ENCODE assay signal across 24 mouse cellular contexts in genomic region chr16:13866076-13866475, GRCm38 (mm10). TPM values are rescaled to one million over a fixed set of nuclear protein-coding genes. Genes with fewer than 3 reads are reported as not detected.
DNase-seq lines count a peak whose midpoint lies in the region; ATAC-seq and TF ChIP-seq lines count a peak whose summit lies in the region.
"Had no signal": no experiment of that assay in that cellular context is flagged by ENCODE, and none has a peak within 500 bp of the region (broad histone marks: within the 10 kb centered on the region; RNA-seq: fewer than 3 reads in every experiment).

No protein-coding gene starts in this region.

- TF ChIP-seq RAD21 in MEL (IDR thresholded peaks at IDR 0.05; ENCODE audit: low read depth, low read length): no peak

- no peak overlapping the region for H3K4me3 ChIP-seq in kidney, embryonic 16.5 days (ENCODE audit: low read length)
- H3K4me3 ChIP-seq in MEL (ENCODE audit: control insufficient read depth in 1 of 2, insufficient read depth in 1 of 2, low read depth in 2 of 2, low read length in 2 of 2) (no peak overlapping the region), macrophage (ENCODE audit: inconsistent target) (no peak overlapping the region)
- H3K4me3 ChIP-seq: embryonic facial prominence, embryonic 15.5 days; forebrain, embryonic 10.5 days; heart, adult 2 months; heart, embryonic 15.5 days; liver, embryonic 13.5 days; lung, embryonic 15.5 days; midbrain, embryonic 13.5 days; neural tube, embryonic 13.5 days had no signal

- 0 out of 2 replicates have a peak, but pooled peaks cover 5% of the 10 kb centered on the region for H3K4me1 ChIP-seq in kidney, embryonic 16.5 days (ENCODE audit: insufficient read depth, low read length)
- H3K4me1 ChIP-seq in MEL (ENCODE audit: control insufficient read depth in 1 of 2, insufficient read depth in 2 of 2, low read length in 2 of 2): peaks cover 2 to 3% of the 10 kb centered on the region in 2 experiments; a peak in 1 of 4 replicates
- H3K4me1 ChIP-seq: embryonic facial prominence, embryonic 15.5 days; lung, embryonic 15.5 days; midbrain, embryonic 13.5 days had no signal

- no peak overlapping the region for H3K9ac ChIP-seq in kidney, embryonic 16.5 days (replicated peaks; ENCODE audit: low read length)
- no peak overlapping the region for H3K9ac ChIP-seq in MEL (ENCODE audit: control insufficient read depth, low read depth, low read length, poor library complexity, severe bottlenecking)
- H3K9ac ChIP-seq: embryonic facial prominence, embryonic 15.5 days; forebrain, postnatal 0 days; heart, embryonic 15.5 days; liver, embryonic 13.5 days; lung, embryonic 15.5 days; midbrain, embryonic 13.5 days; neural tube, embryonic 13.5 days had no signal

- WGBS in kidney, embryonic 16.5 days: 42% methylated on average over 4 of the region's 4 CpGs
- 47% methylated on average over 4 of the region's 4 CpGs for WGBS in macrophage (ENCODE audit: missing documents)

- H3K27me3 ChIP-seq in kidney, embryonic 16.5 days (ENCODE audit: insufficient read depth, low read length): no peaks in the 10 kb centered on the region
- no peaks in the 10 kb centered on the region for H3K27me3 ChIP-seq in MEL (ENCODE audit: control insufficient read depth in 1 of 2, insufficient read depth in 2 of 2, low read length in 2 of 2)
- H3K27me3 ChIP-seq: embryonic facial prominence, embryonic 15.5 days; heart, embryonic 15.5 days; liver, embryonic 13.5 days; lung, embryonic 15.5 days; midbrain, embryonic 13.5 days; neural tube, embryonic 13.5 days had no signal

- no peak for TF ChIP-seq CTCF in MEL (IDR thresholded peaks at IDR 0.05 in 2 of 3, conservative IDR thresholded peaks at IDR 0.05 in 1 of 3; ENCODE audit: control insufficient read depth in 1 of 3, insufficient read depth in 1 of 3, low read depth in 2 of 3, low read length in 3 of 3, poor library complexity in 1 of 3, severe bottlenecking in 1 of 3)

- intact Hi-C loops in gastrocnemius, postnatal 36 days (cut with DNase I): no loop called here

- 0 out of 2 replicates have a peak overlapping the region, but pooled peaks have one; percentile 32 for H3K27ac ChIP-seq in kidney, embryonic 16.5 days (ENCODE audit: low read length)
- H3K27ac ChIP-seq in MEL (ENCODE audit: control insufficient read depth, low read depth, low read length) (no peak overlapping the region), macrophage (peak overlapping the region; percentile 62)
- H3K27ac ChIP-seq: embryonic facial prominence, embryonic 15.5 days; forebrain, embryonic 10.5 days; heart, adult 2 months; heart, embryonic 15.5 days; hindbrain, postnatal 0 days; liver, embryonic 13.5 days; lung, embryonic 15.5 days; midbrain, embryonic 13.5 days; neural tube, embryonic 13.5 days had no signal

- no peak overlapping the region for H3K4me2 ChIP-seq in kidney, embryonic 16.5 days (replicated peaks; ENCODE audit: low read depth, low read length)
- H3K4me2 ChIP-seq: embryonic facial prominence, embryonic 15.5 days; heart, embryonic 15.5 days; liver, embryonic 13.5 days; lung, embryonic 15.5 days; midbrain, embryonic 13.5 days; neural tube, embryonic 13.5 days had no signal

- no peaks in the 10 kb centered on the region for H3K79me2 ChIP-seq in MEL (ENCODE audit: control insufficient read depth, insufficient read depth, low read length, poor library complexity)
- H3K79me2 ChIP-seq in macrophage (ENCODE audit: inconsistent target): no peaks in the 10 kb centered on the region

- peaks cover 26% of the 10 kb centered on the region for H3K36me3 ChIP-seq in kidney, embryonic 16.5 days (ENCODE audit: insufficient read depth, low read length)
- peaks cover 6 to 7% of the 10 kb centered on the region in 2 experiments for H3K36me3 ChIP-seq in MEL (ENCODE audit: control insufficient read depth in 1 of 2, insufficient read depth in 2 of 2, low read length in 2 of 2)
- peaks cover 13% of the 10 kb centered on the region for H3K36me3 ChIP-seq in macrophage (ENCODE audit: inconsistent target)

- TF ChIP-seq EP300 in MEL (IDR thresholded peaks at IDR 0.05; ENCODE audit: low read depth in 1 of 2, low read length in 2 of 2): no peak; a peak in 1 of 4 replicates

- no peak for TF ChIP-seq POLR2A in MEL (IDR thresholded peaks at IDR 0.05; ENCODE audit: control insufficient read depth in 1 of 2, insufficient read depth in 1 of 2, low read depth in 1 of 2, low read length in 2 of 2, poor library complexity in 1 of 2)

- DNase-seq in kidney, adult 11 months: no peak
- DNase-seq in MEL (ENCODE audit: low read depth, low spot score): peak; percentile 13
- peak; percentile 7 for DNase-seq in fat pad, adult 2 months (ENCODE audit: extremely low read depth, low read depth, low spot score)
- DNase-seq in gastrocnemius, postnatal 36 days: no peak
- DNase-seq in adrenal gland, adult 2 months: no peak
- DNase-seq: adrenal gland, postnatal 25 days; cerebellum, adult 18-20 months; cerebellum, postnatal 36 days; forebrain, postnatal 0 days; heart, adult 2 months; heart, postnatal 4 days; liver, embryonic 13.5 days; right cerebral cortex, adult 18-20 months; thymus, postnatal 25 days had no signal

- no peaks in the 10 kb centered on the region for H3K9me3 ChIP-seq in kidney, embryonic 16.5 days (ENCODE audit: low read length)
- no peaks in the 10 kb centered on the region for H3K9me3 ChIP-seq in MEL (replicated peaks; ENCODE audit: insufficient read depth, low read length)
- H3K9me3 ChIP-seq: embryonic facial prominence, embryonic 15.5 days; forebrain, embryonic 10.5 days; heart, embryonic 15.5 days; liver, embryonic 13.5 days; lung, embryonic 15.5 days; midbrain, embryonic 13.5 days; neural tube, embryonic 13.5 days had no signal

- no peak for ATAC-seq in kidney, embryonic 16.5 days (ENCODE audit: low FRiP score, low TSS enrichment)
- ATAC-seq: activated CD4-positive, CD25-positive, alpha-beta regulatory T cell, adult 4 months; forebrain, postnatal 0 days; hindbrain, postnatal 0 days; midbrain, embryonic 13.5 days had no signal

TF ChIP-seq in MEL, 35 proteins besides CTCF, POLR2A, EP300 and RAD21:
- TF ChIP-seq TCF12 (IDR thresholded peaks at IDR 0.05; ENCODE audit: low read depth, low read length) (no peak), MAFK (IDR thresholded peaks at IDR 0.05; ENCODE audit: borderline replicate concordance, low read depth, low read length) (no peak), GATA1 (IDR thresholded peaks at IDR 0.05; ENCODE audit: low read depth, low read length) (peak; percentile 50)

RNA-seq across cellular contexts. Expression of gene Pdxdc1, which starts 36.9 kb away (rescaled TPM):
- 87.7 and 88.5 TPM in 2 replicates for polyA plus RNA-seq in kidney, embryonic 16.5 days (2015; fragmentation: Nextera tagmentation; extraction: Ambion mirVana)
- 36.0 and 37.4 TPM in 2 replicates for total RNA-seq in MEL (2012; rRNA removed)
- polyA plus RNA-seq in MEL (2012; ENCODE audit: insufficient read depth in 1 of 2, insufficient read length in 2 of 2, low read depth in 1 of 2, low replicate concordance in 2 of 2, missing spikeins in 1 of 2): 10 to 100 TPM in 1 of 2 experiments, not detected in 1; 64.2 TPM
- total RNA-seq in macrophage (2018; cell fraction: chromatin; rRNA removed): 100 to 1,000 TPM in 21 of 26 experiments, 10 to 100 TPM in 5; 48.8 to 233 (median 136) TPM
- total RNA-seq in macrophage (2018; cell fraction: cytosol; rRNA removed): 10 to 100 TPM; 47.4 to 77.1 (median 62.6) TPM
- 100 to 1,000 TPM in 7 of 26 experiments, 10 to 100 TPM in 19; 31.2 to 137 (median 81.5) TPM for total RNA-seq in macrophage (2018; cell fraction: nucleus; rRNA removed)
- polyA plus RNA-seq in macrophage (2018): 48.3 to 137 TPM (median 49.8 TPM) in 3 replicates
- 10 to 100 TPM; 41.9 to 45.6 TPM for total RNA-seq in gastrocnemius, postnatal 36 days (2021)
- total RNA-seq in adrenal gland, adult 2 months (2021): 100 to 1,000 TPM in 1 of 2 experiments, 10 to 100 TPM in 1; 81.1 to 107 TPM
- 31.1 and 36.8 TPM in 2 replicates for polyA plus RNA-seq in adrenal gland, adult 2 months (2012; rRNA removed)

RNA-seq across cellular contexts. Expression of gene Mpv17l, which starts 36.9 kb away (rescaled TPM):
- polyA plus RNA-seq in kidney, embryonic 16.5 days (2015; fragmentation: Nextera tagmentation; extraction: Ambion mirVana): 9.5 and 12.4 TPM in 2 replicates
- total RNA-seq in MEL (2012; rRNA removed): 0.77 and 1.2 TPM in 2 replicates
- polyA plus RNA-seq in MEL (2012; ENCODE audit: insufficient read depth in 1 of 2, insufficient read length in 2 of 2, low read depth in 1 of 2, low replicate concordance in 2 of 2, missing spikeins in 1 of 2) (1 to 10 TPM in 1 of 2 experiments, not detected in 1; 2.3 TPM), macrophage (2018) (3.5 to 4.8 TPM (median 3.9 TPM) in 3 replicates)
- 10 to 100 TPM in 3 of 26 experiments, 1 to 10 TPM in 17, under 1 TPM in 5, not detected in 1; 0.42 to 14.7 (median 6.5) TPM for total RNA-seq in macrophage (2018; cell fraction: chromatin; rRNA removed)
- total RNA-seq in macrophage (2018; cell fraction: cytosol; rRNA removed): 1 to 10 TPM; 1.7 to 4.6 (median 3.5) TPM
- 1 to 10 TPM in 24 of 26 experiments, under 1 TPM in 2; 0.86 to 7.4 (median 3.9) TPM for total RNA-seq in macrophage (2018; cell fraction: nucleus; rRNA removed)
- total RNA-seq in gastrocnemius, postnatal 36 days (2021): under 1 TPM; 0.49 to 0.69 TPM
- total RNA-seq in adrenal gland, adult 2 months (2021): 10 to 100 TPM; 10.5 to 12.3 TPM
- polyA plus RNA-seq in adrenal gland, adult 2 months (2012; rRNA removed): 7.2 and 7.5 TPM in 2 replicates

RNA-seq across cellular contexts. Expression of gene Ntan1, which starts 47.4 kb away (rescaled TPM):
- polyA plus RNA-seq in kidney, embryonic 16.5 days (2015; fragmentation: Nextera tagmentation; extraction: Ambion mirVana): 157 and 159 TPM in 2 replicates
- 38.3 and 40.4 TPM in 2 replicates for total RNA-seq in MEL (2012; rRNA removed)
- polyA plus RNA-seq in MEL (2012; ENCODE audit: insufficient read depth in 1 of 2, insufficient read length in 2 of 2, low read depth in 1 of 2, low replicate concordance in 2 of 2, missing spikeins in 1 of 2) (10 to 100 TPM in 1 of 2 experiments, not detected in 1; 57.4 TPM), macrophage (2018) (50.1 to 64.2 TPM (median 59.1 TPM) in 3 replicates)
- 10 to 100 TPM; 10.9 to 81.3 (median 50.3) TPM for total RNA-seq in macrophage (2018; cell fraction: chromatin; rRNA removed)
- total RNA-seq in macrophage (2018; cell fraction: cytosol; rRNA removed): 10 to 100 TPM; 42.4 to 59.8 (median 48.6) TPM
- 10 to 100 TPM in 25 of 26 experiments, 1 to 10 TPM in 1; 8.9 to 45.2 (median 28.5) TPM for total RNA-seq in macrophage (2018; cell fraction: nucleus; rRNA removed)
- total RNA-seq in gastrocnemius, postnatal 36 days (2021): 10 to 100 TPM; 37.3 to 39.9 TPM
- 10 to 100 TPM; 54.7 to 61.5 TPM for total RNA-seq in adrenal gland, adult 2 months (2021)
- 37.4 and 38.2 TPM in 2 replicates for polyA plus RNA-seq in adrenal gland, adult 2 months (2012; rRNA removed)

Comparison
In these comparisons a context has a peak if more than half of its experiments do, and no peak if none do; other contexts are left out.
1. DNase-seq: peak in MEL (single experiment) and fat pad, adult 2 months (single experiment); none in kidney, adult 11 months (single experiment), gastrocnemius, postnatal 36 days (0 of 2) and adrenal gland, adult 2 months (single experiment).